Mouse (Mus musculus): Measurements from ENCODE around the gene Sectm1a.

GRCm38 (mm10) chr11:121067895-121068294 lies 13.1 kb downstream of the Sectm1a start:
- TF ChIP-seq CTCF (IDR thresholded peaks at IDR 0.05; ENCODE audit: insufficient read depth, low read length) (no peak), POLR2A (IDR thresholded peaks at IDR 0.05; ENCODE audit: borderline replicate concordance, extremely low read depth, low read depth, low read length) (no peak)

Data from lung, adult 2 months (tissue).